Comparison of ENCODE assay signal across 8 mouse cellular contexts in the genomic region with DNA sequence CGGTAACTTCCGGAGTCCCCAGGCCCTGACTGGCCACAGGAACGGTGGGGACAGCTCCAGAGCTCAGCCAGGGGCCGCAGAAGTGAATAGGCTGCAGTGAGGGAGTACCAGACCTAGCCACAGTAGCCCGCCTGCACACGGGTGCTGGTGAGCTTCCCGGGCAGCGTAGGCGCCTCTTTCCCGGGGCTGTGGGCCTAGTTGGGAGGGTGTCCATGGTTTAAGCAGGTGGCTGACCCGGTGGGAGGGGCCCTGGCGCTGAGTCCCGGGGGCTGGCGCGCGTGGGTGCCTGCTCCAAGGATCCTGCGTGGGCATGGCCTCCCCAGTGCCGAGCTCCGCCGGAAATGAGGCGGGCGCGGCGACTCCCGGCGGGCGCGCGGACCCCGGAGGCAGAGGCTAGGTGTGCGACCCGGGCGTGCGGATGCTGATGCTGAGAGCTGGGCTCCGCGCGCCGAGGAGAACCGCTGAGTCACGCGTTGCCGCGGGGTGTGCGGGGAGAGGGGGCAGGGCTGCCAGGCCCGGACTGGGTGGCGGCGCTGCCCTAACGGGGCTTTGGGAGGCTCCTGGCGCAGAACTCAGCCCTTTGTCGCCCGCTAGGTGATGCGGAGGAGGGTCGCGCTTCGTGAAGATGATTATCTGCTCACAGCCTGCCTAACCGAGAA. TPM values are rescaled to one million over a fixed set of nuclear protein-coding genes. Genes with fewer than 3 reads are reported as not detected.
DNase-seq lines count a peak whose midpoint lies in the region; ATAC-seq and TF ChIP-seq lines count a peak whose summit lies in the region.

No protein-coding gene starts in this region.

- H3K9ac ChIP-seq in kidney, embryonic 15.5 days = no peak overlapping the region; the same call in 1 of the 2 replicates
- H3K9ac ChIP-seq in forebrain, embryonic 15.5 days (replicated peaks) = peak overlapping the region; percentile 67

- H3K36me3 ChIP-seq in kidney, embryonic 15.5 days = no peaks in the 10 kb centered on the region
- no peaks in the 10 kb centered on the region for H3K36me3 ChIP-seq in forebrain, embryonic 15.5 days

- H3K4me2 ChIP-seq in kidney, embryonic 15.5 days = peak overlapping the region; percentile 88
- H3K4me2 ChIP-seq in forebrain, embryonic 15.5 days (replicated peaks) = peak overlapping the region; percentile 71

- no peak for TF ChIP-seq POLR2A in olfactory bulb, adult 2 months (IDR thresholded peaks at IDR 0.05; ENCODE audit: insufficient read depth, low read depth, low read length)

- no peak overlapping the region for H3K27ac ChIP-seq in kidney, embryonic 15.5 days
- H3K27ac ChIP-seq in forebrain, embryonic 15.5 days (replicated peaks) = peak overlapping the region; percentile 59
- H3K27ac ChIP-seq in left cerebral cortex, adult 2 months = peak overlapping the region; percentile 99
- H3K27ac ChIP-seq in olfactory bulb, adult 2 months (ENCODE audit: insufficient read depth, low read depth, low read length) = peak overlapping the region; percentile 86

- peaks cover 23% of the 10 kb centered on the region for H3K4me1 ChIP-seq in kidney, embryonic 15.5 days
- H3K4me1 ChIP-seq in forebrain, embryonic 15.5 days = peaks cover 25% of the 10 kb centered on the region
- peaks cover 21% of the 10 kb centered on the region for H3K4me1 ChIP-seq in olfactory bulb, adult 2 months (ENCODE audit: control insufficient read depth, insufficient read depth, low read length)

- peaks cover 99% of the 10 kb centered on the region for H3K27me3 ChIP-seq in kidney, embryonic 15.5 days
- H3K27me3 ChIP-seq in forebrain, embryonic 15.5 days = peaks cover 61% of the 10 kb centered on the region

- no peak for TF ChIP-seq CTCF in left cerebral cortex, adult 2 months (IDR thresholded peaks at IDR 0.05)
- no peak for TF ChIP-seq CTCF in olfactory bulb, adult 2 months (IDR thresholded peaks at IDR 0.05; ENCODE audit: insufficient read depth, low read depth, low read length)

- 0 out of 2 replicates have a peak, but pooled peaks have one; percentile 23 for ATAC-seq in kidney, embryonic 15.5 days (replicated peaks; ENCODE audit: low FRiP score)
- ATAC-seq in forebrain, embryonic 15.5 days (replicated peaks) = peak; percentile 55

- H3K9me3 ChIP-seq in kidney, embryonic 15.5 days (replicated peaks) = no peaks in the 10 kb centered on the region
- H3K9me3 ChIP-seq in forebrain, embryonic 15.5 days = no peaks in the 10 kb centered on the region

- WGBS in kidney, embryonic 15.5 days = 0% methylated on average over 54 of the region's 56 CpGs
- 1% methylated on average over 56 of the region's 56 CpGs for WGBS in forebrain, embryonic 15.5 days
- WGBS in olfactory bulb, adult 2 months = 1% methylated on average over 56 of the region's 56 CpGs

- peak overlapping the region; percentile 46 for H3K4me3 ChIP-seq in kidney, embryonic 15.5 days (replicated peaks)
- peak overlapping the region; percentile 52 for H3K4me3 ChIP-seq in forebrain, embryonic 15.5 days
- H3K4me3 ChIP-seq in left cerebral cortex, adult 2 months = peak overlapping the region; percentile 60
- H3K4me3 ChIP-seq in olfactory bulb, adult 2 months (ENCODE audit: insufficient read depth, low read depth, low read length) = peak overlapping the region; percentile 53

- no peak for DNase-seq in kidney, postnatal 10 days
- DNase-seq in brain, adult 2 months (ENCODE audit: low read depth, low spot score) = peak; percentile 87
- DNase-seq in left cerebral cortex, adult 2 months (ENCODE audit: extremely low spot score in 1 of 2, low spot score in 2 of 2) = peak; percentile 74 to 84
- DNase-seq in spleen, postnatal 4 days (ENCODE audit: low spot score in 2 of 2) = no peak
- no peak for DNase-seq in heart, postnatal 36 days

- intact Hi-C loops in left cerebral cortex, adult 2 months (cut with DNase I) = loop anchor here (2.0 kb wide), 3 partner anchors 15 to 31 kb away; no protein-coding TSS in a partner anchor
- intact Hi-C loops in heart, postnatal 36 days (cut with DNase I) = no loop called here

RNA-seq across cellular contexts. Expression of gene Ppp2r2c, which starts 1.4 kb away (rescaled TPM):
- polyA plus RNA-seq in kidney, embryonic 15.5 days (2015; fragmentation: Nextera tagmentation; extraction: Ambion mirVana) = 0.13 and 0.61 TPM in 2 replicates
- 30.0 and 33.2 TPM in 2 replicates for polyA plus RNA-seq in forebrain, embryonic 15.5 days (2015; fragmentation: Nextera tagmentation; extraction: Ambion mirVana)
- 100 to 1,000 TPM; 448 to 462 TPM for total RNA-seq in left cerebral cortex, adult 2 months (2021)
- 124 TPM in 1 of 2 replicates, not detected in the other for polyA plus RNA-seq in olfactory bulb, adult 2 months (2012; ENCODE audit: insufficient read depth, insufficient read length, low replicate concordance, missing spikeins)
- total RNA-seq in heart, postnatal 36 days (2021) = under 1 TPM; 0.08 to 0.28 TPM

RNA-seq across cellular contexts. Expression of gene Man2b2, which starts 39.3 kb away (rescaled TPM):
- 12.2 and 12.9 TPM in 2 replicates for polyA plus RNA-seq in kidney, embryonic 15.5 days (2015; fragmentation: Nextera tagmentation; extraction: Ambion mirVana)
- polyA plus RNA-seq in forebrain, embryonic 15.5 days (2015; fragmentation: Nextera tagmentation; extraction: Ambion mirVana) = 6.9 and 7.1 TPM in 2 replicates
- 10 to 100 TPM; 25.3 to 25.8 TPM for total RNA-seq in left cerebral cortex, adult 2 months (2021)
- polyA plus RNA-seq in olfactory bulb, adult 2 months (2012; ENCODE audit: insufficient read depth, insufficient read length, low replicate concordance, missing spikeins) = not detected in 2 replicates
- total RNA-seq in heart, postnatal 36 days (2021) = 10 to 100 TPM; 17.8 to 20.0 TPM

Comparison
In these comparisons a context has a peak if more than half of its experiments do, and no peak if none do; other contexts are left out.
1. DNase-seq: peak in brain, adult 2 months (single experiment) and left cerebral cortex, adult 2 months (2 of 2); none in kidney, postnatal 10 days (single experiment), spleen, postnatal 4 days (0 of 2) and heart, postnatal 36 days (0 of 2).
2. Peak in every context shown above with its lines, with median percentiles within 50 percentile points of each other: H3K4me3 ChIP-seq.